Mouse (Mus musculus) gastrocnemius, postnatal 4 days (tissue): ENCODE results near the gene Ctdnep1. TPM values are rescaled to one million over a fixed set of nuclear protein-coding genes. Genes with fewer than 3 reads are reported as not detected.
"Not testable (repeated sequence)": the region's sequence is repeated elsewhere in the genome, so short reads cannot be mapped to it uniquely, and the experiment has no call there.

ENCODE experiments used
- DNase-seq, 2 experiments: peaks; one replicate each; pipeline ENCODE4 v3.0.0; 2021 to 2022; ENCODE audit warnings: low spot score in 2 of 2, mixed read lengths in 2 of 2
- total RNA-seq, 2 experiments: library from RNA; stranded (reverse); gene quantifications; 2 replicates each; pipeline ENCODE4 v1.2.3; 2021

Gene Ctdnep1
- total RNA-seq, 2 experiments from 2014 or later = 204 to 229 TPM

DNA sequence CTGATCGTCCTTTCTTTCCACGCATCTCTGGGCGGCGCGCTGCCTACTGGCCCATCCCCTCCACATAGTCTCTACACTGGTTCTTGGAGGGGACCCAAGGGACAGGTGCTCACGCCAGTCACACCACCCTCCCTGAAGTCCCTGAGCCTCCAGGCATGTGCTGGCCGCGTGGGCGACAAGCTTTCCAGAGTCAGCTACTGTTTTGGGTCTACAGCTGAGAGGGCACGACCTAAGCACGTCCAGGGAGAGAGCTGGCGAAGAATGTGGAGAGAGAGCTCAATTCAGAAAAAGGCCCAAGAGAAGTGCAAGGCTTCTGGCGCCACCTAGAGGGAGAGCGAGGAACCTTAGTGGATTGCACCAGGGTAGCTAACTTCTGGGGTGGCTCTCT is 32.2 kb upstream of the Ctdnep1 start:
- DNase-seq = peak; percentile 72 to 88

DNA sequence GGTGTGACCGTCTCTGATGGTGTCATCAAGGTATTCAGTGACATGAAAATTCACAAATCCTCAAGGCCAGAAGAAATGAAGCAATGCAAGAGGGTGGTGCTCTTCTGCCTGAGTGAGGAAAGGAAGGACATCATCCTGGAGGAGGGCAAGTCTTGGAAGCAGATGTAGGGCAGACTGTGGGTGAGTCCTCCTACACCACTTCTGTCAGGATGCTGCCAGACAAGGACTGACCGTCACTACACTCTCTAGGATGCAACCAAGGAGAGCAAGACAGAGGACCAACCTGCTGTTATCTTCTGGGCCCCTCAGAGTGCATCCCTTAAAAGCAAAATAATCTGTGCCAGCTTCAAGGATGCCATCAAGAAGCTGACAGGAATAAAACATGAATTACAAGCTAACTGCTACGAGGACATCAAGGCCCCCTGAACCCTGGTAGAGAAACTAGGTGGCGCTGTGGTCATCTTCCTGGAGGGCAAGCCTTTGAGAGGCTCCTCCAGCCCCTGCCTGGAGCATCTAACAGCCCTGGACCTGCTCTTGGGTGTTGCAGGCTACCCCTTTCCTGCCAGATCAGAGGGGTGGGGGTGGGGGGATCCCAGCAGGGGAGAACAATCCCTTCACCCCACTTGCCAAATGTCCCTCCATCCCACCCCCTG is 30.0 kb upstream of the Ctdnep1 start:
- DNase-seq = no peak

DNA sequence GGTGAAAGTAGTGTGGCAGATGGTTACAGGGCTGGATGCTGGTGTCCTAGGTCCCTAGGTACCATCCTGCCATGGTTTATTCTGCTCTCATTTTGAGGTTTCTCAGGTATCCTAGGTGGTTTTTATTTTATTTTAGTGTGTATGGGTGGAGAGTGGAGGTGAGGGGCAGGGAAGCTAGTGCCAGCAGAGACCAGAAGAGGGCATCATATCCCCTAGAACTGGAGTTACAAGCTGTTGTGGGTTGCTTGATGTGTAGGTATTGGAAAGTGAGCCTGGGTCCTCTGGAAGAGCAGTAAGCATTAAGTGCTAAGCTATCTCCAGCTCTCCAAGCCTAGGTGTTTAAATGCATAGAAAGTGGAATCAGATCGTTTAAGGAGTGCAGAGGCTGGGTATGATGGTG is 28.7 kb upstream of the Ctdnep1 start:
- DNase-seq = no peak

DNA sequence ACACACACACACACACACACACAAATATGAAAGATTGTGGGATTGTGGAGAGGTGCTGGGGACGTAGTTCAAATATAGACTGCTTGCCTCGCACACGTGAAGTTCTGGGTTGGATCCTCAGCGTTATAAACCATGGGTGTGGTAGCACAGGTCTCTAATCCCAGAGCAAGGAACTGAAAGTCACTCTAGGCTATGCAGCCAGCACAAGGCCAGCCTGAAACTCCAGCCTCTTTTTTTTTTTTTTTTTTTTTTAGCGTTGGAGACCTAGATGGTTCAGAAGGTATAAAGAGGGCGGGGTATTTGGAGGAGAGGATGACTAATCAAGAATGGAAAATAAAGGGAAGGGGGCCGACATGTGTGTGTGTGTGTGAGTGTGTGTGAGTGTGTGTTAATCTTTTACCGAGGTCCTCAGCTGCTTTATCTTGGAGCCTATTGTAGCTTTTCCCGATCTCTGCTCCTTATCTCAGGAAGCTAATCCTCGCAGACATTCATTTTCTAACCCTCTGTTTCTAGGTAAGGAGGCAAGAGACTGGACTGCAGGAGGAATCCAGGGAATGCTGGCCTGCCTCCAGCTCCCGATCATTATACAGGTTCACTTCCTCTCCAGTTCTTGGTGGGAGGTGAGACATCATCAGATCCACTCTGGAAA is 27.6 kb upstream of the Ctdnep1 start:
- DNase-seq = no peak

DNA sequence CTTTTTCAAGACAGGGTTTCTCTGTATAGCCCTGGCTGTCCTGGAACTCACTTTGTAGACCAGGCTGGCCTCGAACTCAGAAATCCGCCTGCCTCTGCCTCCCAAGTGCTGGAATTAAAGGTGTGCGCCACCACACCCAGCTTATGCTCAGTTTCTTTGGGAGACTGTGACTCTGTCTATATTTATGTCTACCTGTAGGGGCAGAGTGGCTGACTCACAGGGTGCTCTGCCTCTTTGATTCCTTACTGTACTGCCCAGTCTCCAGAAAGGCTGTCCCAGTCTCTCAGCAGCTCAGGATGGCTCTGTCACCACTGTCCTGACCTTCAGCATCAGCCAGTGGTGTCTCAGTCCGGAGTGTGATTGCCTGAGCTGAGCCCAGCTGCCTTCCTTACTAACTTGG is 25.3 kb upstream of the Ctdnep1 start:
- DNase-seq = not testable (repeated sequence)

DNA sequence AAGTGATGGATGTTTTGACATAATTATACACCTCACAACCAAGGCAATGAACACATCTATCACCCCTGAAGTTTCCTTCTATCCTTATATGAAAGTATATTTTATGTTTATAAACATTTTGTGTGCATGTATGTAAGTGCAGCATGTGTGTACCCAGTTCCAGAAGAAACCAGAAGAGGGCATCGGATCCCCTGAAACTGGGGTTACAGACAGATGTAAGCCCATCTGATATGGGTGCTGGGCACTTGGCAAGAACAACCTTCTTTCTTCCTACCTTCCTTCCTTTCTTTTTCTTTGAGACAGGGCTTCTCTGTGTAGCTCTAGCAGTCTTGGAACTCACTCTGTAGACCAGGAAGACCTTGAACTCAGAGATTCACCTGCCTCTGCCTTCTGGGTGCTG is 24.7 kb upstream of the Ctdnep1 start:
- no peak for DNase-seq

DNA sequence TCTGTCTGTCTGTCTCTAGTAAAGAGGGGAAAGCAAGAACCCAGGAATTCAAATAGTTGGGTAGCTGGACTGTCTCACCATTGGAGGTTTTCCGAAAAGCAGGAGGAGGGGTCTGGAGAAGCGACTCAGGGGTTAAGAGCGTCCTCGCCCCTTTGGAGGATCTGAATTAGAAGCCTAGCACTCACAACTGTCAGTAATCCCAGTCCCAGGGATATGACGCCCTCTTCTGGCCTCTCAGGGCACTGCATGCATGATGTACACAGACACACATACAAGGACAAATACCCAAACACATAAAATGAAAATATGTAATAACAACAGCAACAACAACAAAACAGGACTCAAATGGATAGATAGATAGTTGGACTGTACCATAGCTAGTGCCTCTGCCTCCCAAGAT is 20.3 kb upstream of the Ctdnep1 start:
- DNase-seq = no peak

DNA sequence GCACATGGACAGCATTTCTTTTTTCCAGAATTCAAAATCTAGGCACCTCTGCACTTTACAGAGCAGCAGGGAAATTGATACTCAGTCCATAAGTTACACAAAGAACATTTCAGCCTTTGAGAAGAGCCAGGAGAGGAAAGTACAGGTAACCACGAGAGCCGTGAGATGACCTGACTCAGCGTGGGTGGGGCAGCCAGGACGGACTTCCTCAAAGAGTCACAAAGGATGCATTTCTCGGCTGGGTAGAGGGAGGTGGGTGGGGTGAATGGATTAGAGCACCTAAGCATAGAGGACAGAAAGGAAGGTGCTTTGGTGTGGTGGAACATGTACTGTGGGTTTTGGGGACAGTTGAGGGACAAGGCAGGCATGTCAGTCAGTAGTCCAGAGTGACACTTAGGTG is 19.1 kb upstream of the Ctdnep1 start:
- DNase-seq = no peak

DNA sequence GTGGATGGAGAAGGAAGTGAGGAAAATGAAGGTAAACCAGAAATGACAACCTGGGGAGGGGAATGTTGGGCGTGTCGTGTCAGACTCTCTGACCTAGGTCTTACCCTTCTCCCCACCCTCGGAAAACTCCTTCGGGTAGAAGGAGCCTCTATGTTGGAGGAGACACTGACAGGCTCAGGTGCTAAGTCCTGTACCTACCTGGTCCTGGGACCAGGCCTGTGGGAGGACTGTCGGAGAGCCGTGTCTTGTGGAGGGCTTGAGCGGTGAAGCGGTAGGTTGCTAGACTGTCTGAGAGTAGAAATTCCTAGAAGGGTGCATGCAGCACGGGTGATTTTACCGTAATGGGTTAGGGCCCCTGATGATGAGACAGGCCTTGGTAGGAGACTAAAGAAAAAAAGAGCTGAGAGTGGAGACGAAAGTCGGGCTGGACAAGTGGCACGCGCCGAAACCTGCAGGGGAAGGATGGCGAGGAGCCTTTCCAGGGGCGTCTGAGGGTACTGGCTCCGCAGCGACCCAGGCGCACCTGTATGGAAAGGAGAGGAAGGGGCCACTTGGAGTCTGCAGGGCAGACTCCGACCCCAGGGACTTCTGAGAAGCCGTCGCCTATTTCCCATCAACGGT is 16.2 kb upstream of the Ctdnep1 start, which contains the start of gene Cldn7:
Gene Cldn7 (plus strand): TSS at position 130 of the 621 bp plus-strand sequence.
- DNase-seq = no peak

DNA sequence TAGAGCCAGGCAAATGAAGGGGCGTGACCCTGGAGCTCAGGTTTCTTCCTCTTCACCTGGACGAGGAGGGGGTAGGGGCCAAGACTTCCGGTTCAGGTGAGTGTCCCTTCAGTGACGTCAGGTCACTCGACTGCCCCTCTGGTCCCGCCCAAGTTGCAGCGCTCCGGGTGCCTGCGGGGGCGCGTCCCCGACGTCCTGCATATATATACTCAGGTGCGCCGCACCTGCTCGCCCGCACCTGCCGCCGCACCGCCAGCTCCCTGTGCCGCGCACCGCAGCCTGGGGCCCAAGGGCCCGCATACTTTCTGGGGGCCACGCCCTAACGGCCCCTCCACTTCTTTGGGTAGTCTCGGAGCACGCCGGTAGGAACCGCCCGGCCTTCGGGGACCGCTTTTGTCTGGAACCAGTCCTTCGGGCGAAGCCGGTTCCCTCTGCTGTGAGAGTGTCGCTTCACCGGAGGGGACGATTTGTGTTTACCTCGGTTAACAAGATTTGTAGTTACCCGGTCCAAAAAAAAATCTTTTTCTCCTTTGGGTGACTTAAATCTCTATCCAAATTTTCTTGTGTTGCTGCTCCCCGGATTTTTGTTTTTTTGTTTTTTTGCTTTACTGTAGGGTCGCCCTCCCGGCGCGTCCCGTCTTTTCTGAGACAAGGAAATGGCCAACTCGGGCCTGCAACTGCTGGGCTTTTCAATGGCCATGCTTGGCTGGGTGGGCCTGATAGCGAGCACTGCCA is 15.5 kb upstream of the Ctdnep1 start:
- peak in 1 of 2 experiments; percentile 11 for DNase-seq

DNA sequence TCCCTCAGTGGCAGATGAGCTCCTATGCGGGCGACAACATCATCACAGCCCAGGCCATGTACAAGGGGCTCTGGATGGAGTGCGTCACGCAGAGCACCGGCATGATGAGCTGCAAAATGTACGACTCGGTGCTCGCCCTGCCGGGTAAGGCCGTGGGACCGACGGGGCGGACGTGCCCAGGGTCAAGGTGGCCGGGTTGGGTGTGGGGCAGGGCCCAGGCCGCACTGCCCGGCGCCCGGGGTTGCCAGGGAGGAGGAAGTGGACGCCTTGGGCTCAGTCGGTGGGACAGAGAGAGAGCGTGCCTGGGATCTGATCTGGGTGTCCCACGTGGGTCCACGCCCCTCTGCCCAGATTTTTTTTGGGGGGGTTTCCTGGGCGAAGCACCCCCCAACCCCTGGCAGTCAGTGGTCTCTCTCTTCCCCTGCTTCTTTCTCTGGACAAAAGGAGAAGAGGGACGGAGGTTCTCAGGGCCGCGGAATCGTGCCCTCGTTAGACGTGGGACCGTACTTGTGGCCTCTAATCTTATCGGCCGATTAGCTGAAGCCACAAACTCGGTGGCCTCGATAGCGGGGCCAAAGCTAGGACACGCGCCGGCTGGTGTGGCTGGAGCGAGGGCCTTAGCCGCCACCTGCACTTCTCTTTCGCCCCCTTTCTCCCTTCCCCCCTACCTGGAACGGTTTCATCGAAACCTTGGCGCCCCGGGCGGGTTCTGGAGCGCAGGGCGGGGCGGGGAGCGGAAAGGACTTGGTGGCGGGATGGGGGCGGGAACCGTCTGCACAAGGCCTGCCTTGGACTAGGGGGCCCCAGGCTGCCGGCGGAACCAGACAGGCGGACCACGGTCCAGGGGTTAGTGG is 14.7 kb upstream of the Ctdnep1 start:
- peak in 1 of 2 experiments; percentile 35 for DNase-seq

DNA sequence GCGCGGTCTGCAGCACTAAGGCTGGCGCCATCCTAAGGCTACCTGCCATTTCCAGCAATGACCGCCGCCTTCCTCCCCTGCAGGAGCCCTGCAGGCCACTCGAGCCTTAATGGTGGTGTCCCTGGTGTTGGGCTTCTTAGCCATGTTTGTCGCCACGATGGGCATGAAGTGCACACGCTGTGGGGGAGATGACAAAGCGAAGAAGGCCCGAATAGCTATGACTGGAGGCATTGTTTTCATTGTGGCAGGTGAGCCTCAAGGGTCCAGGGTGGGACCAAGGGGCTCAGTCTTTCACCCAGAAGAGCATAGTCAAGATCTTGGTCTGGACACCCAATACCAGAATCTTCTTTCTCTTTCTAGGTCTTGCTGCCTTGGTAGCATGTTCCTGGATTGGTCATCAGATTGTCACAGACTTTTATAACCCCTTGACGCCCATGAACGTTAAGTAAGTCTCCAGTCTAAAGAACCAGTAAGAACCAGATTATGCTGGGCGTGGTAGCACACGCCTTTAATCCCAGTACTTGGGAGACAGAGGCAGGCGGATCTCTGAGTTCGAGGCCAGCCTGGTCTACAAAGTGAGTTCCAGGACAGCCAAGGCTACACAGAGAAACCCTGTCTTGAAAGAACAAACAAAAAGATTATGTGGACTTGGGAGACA is 14.0 kb upstream of the Ctdnep1 start:
- DNase-seq = no peak

DNA sequence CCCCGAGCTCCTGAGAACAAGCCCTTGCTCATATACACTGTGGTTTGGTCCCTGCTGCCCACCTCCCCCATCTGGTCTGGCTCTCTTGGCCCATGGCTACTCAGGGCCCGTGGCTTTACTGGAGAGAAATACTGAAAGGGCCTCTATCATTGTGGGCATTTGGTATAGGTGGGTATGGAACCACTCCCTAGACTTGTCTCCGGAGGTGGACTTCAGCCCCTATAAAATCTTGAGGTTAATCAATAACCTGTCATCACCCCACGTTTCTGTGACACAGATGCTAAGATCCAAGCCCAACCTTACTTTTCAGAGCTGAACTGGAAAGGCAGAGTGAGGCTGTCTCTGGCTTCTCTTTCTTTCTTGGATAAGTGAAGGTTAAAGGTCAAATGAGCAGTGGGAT is 12.2 kb upstream of the Ctdnep1 start:
- DNase-seq = no peak

DNA sequence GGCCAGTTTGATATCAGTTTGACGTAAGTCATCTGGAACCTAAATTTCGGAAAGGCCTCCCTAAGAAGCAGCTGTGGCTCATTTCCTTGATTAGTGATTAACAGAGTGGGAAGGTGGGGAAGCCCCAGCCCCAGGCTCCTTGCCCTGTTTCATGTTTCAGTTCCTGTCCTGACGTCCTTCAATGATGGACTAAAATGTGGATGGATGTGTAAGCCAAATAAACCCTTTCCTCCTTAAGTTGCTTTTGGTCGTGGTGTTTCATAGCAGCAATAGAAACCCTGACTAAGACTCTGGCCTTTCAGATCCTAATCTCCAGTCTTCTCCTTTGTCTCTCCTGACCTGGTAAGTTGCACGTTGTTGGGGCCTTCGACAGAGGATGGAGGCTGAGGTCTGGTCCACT is 10.7 kb upstream of the Ctdnep1 start:
- DNase-seq = no peak

DNA sequence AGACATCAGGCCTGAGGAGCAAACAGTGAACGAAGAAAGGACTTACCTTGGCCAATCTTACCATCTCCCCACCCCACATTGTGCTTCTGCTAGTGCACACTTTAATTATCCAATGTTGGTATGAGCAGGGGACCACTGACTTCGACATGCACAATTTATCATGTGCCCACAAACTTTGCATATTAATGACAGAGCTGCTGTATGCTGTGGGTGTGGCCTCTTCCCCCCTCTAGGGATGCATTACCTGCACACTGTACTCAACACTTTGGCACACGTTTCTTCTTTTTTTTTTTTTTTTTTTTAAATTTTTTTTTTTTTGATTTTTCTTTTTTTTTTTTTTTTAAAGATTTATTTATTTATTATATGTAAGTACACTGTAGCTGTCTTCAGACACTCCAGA is 10.2 kb upstream of the Ctdnep1 start:
- no peak for DNase-seq

DNA sequence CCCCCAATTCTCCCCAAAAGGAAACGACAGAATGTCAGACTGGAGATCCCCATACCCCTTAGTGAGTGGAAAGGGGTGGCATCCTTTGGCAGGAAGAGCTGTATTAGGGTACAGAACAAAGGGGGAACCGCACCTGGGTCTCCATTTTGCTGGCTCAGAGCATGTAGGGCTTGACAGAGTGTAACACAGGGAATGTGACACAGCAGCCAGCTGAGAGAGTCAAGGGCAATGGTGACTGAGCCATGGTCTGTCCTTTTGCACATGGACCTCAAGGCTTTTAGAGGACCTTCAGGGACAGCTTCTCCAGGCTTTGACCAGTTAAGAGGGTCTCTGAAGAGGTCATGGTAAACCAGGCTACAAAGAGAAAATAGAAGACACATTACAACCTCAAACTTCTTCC is 6.0 kb upstream of the Ctdnep1 start:
- no peak for DNase-seq

DNA sequence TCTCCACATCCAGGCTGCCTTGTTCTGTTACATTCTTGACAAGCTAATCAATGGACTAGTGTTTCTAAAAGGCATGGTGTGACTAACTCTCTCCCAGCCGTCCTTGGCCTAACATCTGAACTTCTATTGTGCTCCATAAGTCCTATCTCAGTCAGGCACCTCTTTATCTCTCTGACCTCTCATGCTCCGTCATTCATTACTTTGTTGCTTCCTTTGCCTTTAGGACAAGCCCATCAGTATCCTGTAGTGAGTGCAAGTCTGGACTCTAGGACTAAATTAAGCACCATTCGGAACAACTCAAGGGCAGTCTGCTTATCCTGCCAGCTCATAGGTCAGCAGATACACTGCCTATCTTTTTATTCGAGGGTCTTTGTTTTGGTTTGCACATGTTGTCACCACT is 4.7 kb upstream of the Ctdnep1 start:
- DNase-seq = no peak

DNA sequence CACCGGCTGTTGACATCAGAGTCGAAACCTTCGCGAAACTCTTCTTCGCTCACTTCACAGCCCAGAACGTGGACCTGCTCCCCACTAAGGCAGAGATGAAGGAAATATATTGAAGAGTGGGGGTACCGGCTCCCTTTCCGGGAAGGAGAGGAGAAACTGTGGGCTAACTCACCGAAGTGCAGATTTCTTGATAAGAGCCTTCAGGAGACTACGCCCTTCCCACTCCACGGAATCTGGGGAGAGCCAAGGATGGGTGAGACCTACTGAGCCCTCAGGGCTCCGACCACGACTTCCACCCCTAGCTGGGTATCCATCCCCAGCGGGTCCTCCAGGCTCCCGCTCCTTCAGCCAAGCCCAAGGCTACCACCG is 1.1 kb upstream of the Ctdnep1 start:
- DNase-seq = no peak

DNA sequence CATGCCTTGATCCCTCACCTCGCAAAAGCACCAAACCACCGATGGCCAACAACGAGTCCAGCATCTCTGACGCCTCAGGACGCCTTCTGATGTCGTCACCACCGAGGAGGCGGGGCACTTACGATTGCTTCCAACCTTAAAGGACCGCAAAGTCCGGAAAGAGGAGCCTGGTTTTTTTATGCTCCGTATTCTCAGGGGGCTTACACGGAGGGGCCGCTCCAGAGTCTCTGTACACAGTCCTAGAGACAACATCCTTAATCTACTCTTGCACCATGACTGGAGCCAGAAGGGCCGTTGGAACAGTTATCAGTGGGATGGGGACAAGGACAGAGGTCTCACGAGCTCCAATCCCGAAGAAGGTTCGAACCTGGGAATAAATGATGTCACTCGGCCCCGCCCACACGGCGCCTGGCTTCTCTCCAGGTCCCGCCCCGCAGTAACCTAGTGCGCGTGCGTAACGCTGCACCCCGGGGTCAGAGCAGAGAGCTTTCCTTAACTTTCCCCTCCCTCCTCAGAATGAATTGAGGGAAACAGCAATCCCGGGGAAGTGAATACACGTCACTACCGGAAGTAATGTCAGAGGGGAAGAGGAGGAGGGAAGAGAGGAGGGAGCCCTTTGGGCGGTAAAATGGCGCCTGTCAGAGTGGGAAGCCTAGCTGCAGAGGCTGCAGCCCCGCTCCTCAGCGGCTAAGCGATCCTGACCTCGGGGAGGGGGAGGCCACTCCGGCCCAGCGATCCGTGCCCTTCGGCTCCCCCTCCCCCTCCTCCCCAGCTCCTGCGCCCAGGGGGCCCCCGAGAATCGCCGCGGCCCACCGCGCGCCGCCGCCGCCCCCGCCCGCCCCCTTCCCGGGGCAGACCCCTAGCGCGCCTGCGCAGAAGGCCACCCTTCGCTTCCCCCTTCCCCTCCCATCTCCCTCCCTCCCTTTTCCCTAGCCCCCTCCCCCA is 488 bp upstream of the Ctdnep1 start:
- DNase-seq = peak; percentile 95
